Mouse (Mus musculus): ENCODE data around the gene Gm20518.

GRCm38 (mm10) chr16:17884116-17884515, 7.4 kb downstream of the Gm20518 start:
- TF ChIP-seq POLR2A (IDR thresholded peaks at IDR 0.05; ENCODE audit: control insufficient read depth in 1 of 2, insufficient read depth in 1 of 2, low read depth in 1 of 2, low read length in 2 of 2, poor library complexity in 1 of 2) = no peak
- no peak for TF ChIP-seq RCOR1 (IDR thresholded peaks at IDR 0.05; ENCODE audit: low read depth, low read length)

Measured in MEL (cell line).